Mouse (Mus musculus): ENCODE data around the gene Akap2. TPM values are rescaled to one million over a fixed set of nuclear protein-coding genes. Genes with fewer than 3 reads are reported as not detected.
A peak's percentile ranks its signal among the peaks of the same experiment; 100 is the strongest.

Akap2 gene
- polyA plus RNA-seq, 2 experiments = 0.76 to 1.5 TPM

DNA sequence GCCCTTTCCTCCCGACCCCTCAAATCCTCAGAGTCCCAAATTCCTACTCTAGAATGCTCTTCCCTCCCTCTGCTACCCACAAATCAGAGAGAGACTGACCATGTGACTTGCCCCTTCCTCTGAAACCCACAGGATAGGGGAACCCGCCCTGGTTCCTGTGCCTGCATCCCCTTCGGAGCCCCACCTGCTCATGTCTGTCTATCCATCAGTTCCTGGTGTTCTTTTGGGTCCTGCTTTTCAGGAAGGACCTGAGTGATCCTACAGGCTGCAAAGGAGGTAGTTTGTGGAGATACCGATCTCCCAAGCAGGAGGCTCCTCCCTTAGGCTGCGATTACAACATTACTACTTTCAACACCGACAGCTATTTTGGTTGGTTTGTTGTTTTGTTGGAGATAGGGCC lies 191.4 kb downstream of the Akap2 start:
- Histone ChIP-seq H3K27me3 (ENCODE audit: control insufficient read depth, insufficient read depth, low read length) (no peaks in the 10 kb centered on the region), H3K4me1 (replicated peaks; ENCODE audit: control insufficient read depth in 2 of 2, insufficient read depth in 2 of 2, low read length in 1 of 2) (no peaks in the 10 kb centered on the region), H3K27ac (no peak overlapping the region), H3K36me3 (replicated peaks; ENCODE audit: control insufficient read depth, insufficient read depth, low read depth) (no peaks in the 10 kb centered on the region), H3K4me3 (ENCODE audit: insufficient read depth in 1 of 2, low read depth in 2 of 2, low read length in 2 of 2) (no peak overlapping the region), H3K9ac (replicated peaks) (no peak overlapping the region), H3K9me3 (ENCODE audit: control insufficient read depth, low read length) (no peaks in the 10 kb centered on the region), H3K4me2 (ENCODE audit: low read depth) (no peak overlapping the region)
- WGBS (ENCODE audit: insufficient replicate concordance) = 20% methylated on average over 6 of the region's 6 CpGs
- DNase-seq (ENCODE audit: low read depth in 3 of 3, low spot score in 3 of 3) (no peak), ATAC-seq (ENCODE audit: insufficient read depth) (no peak)
- TF ChIP-seq EP300 (IDR thresholded peaks at IDR 0.05; ENCODE audit: low read depth) (no peak), CTCF (IDR thresholded peaks at IDR 0.05; ENCODE audit: low read depth) (no peak)

DNA sequence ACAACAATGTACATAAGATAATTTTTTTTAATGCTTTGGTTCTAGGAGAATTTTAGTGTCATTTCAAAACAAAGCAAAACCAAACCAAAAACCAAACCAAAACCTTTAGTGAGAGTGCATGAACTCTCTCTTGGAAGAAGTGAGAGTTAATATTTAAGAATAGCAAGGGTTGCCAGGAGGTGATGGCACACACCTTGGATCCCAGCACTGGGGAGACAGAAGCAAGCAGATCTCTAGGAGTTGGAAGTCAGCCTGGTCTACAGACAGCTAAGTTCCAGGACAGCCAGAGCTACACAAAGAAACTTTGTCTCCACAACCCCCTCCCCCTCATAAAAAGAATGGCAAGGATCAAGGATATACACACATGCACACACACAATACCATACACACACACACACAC lies 195.6 kb downstream of the Akap2 start:
- Histone ChIP-seq H3K4me1 (replicated peaks; ENCODE audit: control insufficient read depth in 2 of 2, insufficient read depth in 2 of 2, low read length in 1 of 2) (peaks cover 0 to 2% of the 10 kb centered on the region in 2 experiments; a peak in 1 of 4 replicates), H3K4me3 (ENCODE audit: insufficient read depth in 1 of 2, low read depth in 2 of 2, low read length in 2 of 2) (no peak overlapping the region), H3K9ac (replicated peaks) (no peak overlapping the region), H3K36me3 (replicated peaks; ENCODE audit: control insufficient read depth, insufficient read depth, low read depth) (no peaks in the 10 kb centered on the region), H3K4me2 (ENCODE audit: low read depth) (no peak overlapping the region), H3K9me3 (ENCODE audit: control insufficient read depth, low read length) (no peaks in the 10 kb centered on the region), H3K27ac (no peak overlapping the region), H3K27me3 (ENCODE audit: control insufficient read depth, insufficient read depth, low read length) (no peaks in the 10 kb centered on the region)
- DNase-seq (ENCODE audit: low read depth in 3 of 3, low spot score in 3 of 3) (no peak), ATAC-seq (ENCODE audit: insufficient read depth) (no peak)
- TF ChIP-seq EP300 (IDR thresholded peaks at IDR 0.05; ENCODE audit: low read depth) = no peak
- TF ChIP-seq CTCF (IDR thresholded peaks at IDR 0.05; ENCODE audit: low read depth) = no peak

DNA sequence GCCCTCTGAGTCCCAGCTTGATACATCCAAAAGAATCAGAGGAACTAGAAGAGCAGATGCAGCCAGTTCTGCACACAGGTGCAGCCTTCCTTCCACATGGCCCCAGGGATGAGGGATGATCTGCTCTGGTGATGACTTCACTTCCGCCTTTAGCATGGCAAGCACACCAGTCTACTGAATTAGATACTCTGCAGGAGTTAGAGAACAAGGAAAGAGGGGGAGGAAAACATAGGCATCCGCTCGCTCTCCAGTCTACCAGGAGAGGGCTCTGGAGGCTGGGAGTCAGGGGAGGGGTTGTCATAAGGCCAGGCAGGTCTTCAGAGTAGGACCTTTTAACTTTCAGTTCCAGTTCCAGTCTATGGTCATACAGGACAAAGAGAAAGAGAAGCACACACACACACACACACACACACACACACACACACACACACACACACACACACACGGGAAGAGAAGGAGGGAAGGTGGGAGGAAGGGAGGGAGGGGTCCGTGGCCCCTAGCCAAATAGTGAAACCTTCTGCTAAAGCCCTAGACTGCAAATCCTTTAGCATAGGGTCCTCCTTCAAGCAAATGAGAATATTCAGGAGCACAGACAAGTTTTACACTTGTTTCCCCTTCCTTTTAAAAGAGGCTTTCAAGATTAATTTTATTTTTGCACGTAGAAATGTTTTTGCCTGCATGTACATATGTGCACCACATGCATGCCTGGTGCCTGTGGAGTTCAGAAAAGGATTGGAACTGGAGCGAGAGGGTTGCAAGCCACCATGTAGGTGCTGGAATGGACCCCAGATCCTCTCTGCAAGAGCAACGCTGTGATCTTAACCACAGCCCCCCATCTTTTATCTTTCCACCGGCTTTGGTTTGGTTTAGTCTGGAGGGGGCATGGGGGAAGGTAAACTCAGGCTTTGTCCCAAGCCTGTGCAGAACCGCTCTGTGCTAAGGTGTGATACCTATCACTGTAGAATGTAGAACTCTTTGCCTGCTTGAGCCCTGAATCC lies 197.0 kb downstream of the Akap2 start:
- no peaks in the 10 kb centered on the region for H3K9me3 ChIP-seq (ENCODE audit: control insufficient read depth, low read length)
- no peak overlapping the region for H3K27ac ChIP-seq
- no peak overlapping the region for H3K4me3 ChIP-seq (ENCODE audit: insufficient read depth in 1 of 2, low read depth in 2 of 2, low read length in 2 of 2)
- peaks cover 0 to 2% of the 10 kb centered on the region in 2 experiments; a peak in 1 of 4 replicates for H3K4me1 ChIP-seq (replicated peaks; ENCODE audit: control insufficient read depth in 2 of 2, insufficient read depth in 2 of 2, low read length in 1 of 2)
- DNase-seq (ENCODE audit: low read depth in 3 of 3, low spot score in 3 of 3) (no peak), ATAC-seq (ENCODE audit: insufficient read depth) (no peak)
- no peaks in the 10 kb centered on the region for H3K27me3 ChIP-seq (ENCODE audit: control insufficient read depth, insufficient read depth, low read length)
- H3K36me3 ChIP-seq (replicated peaks; ENCODE audit: control insufficient read depth, insufficient read depth, low read depth) = no peaks in the 10 kb centered on the region
- H3K4me2 ChIP-seq (ENCODE audit: low read depth) = no peak overlapping the region
- H3K9ac ChIP-seq (replicated peaks) = no peak overlapping the region
- TF ChIP-seq EP300 (IDR thresholded peaks at IDR 0.05; ENCODE audit: low read depth) (no peak), CTCF (IDR thresholded peaks at IDR 0.05; ENCODE audit: low read depth) (peak; percentile 17; the same call in 1 of the 2 replicates)
- 51% methylated on average over 10 of the region's 10 CpGs for WGBS (ENCODE audit: insufficient replicate concordance)

DNA sequence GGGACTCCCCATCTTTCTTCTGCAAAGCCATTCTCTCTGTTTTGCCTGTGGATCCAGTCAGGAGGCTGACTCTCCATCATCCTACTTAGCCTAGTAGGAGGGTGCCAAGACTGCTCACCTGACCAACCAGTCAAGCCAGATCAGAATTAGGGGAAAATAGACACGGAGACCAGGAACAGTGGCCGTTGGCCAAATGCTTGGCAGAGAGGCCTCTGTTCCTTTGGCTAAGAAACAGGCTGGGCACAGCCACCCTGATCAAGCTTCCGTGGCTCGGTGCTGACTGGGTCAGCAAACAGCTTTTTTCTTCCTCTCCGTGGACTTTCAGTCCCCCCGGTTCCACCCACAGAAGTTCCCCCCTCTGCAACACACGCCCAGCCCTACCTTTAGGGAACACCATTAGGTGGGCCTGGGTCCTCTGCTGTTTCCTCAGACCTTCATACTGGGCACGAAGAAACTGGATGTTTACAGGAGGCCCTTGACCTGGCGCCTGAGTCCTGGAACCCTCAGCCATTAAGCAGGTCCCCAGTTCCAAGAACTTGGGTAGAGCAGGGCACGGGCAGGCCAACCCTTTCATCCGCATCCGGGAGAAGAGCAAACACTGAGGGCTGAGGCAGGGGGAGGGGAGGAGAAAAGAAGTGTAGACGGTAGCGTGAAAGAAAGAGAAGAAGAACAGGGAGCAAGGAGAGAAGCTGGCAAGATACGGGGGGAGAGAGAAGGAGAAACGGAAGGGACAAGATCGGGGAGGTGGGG lies 197.9 kb downstream of the Akap2 start:
- Histone ChIP-seq H3K36me3 (replicated peaks; ENCODE audit: control insufficient read depth, insufficient read depth, low read depth) (no peaks in the 10 kb centered on the region), H3K9ac (replicated peaks) (no peak overlapping the region), H3K4me3 (ENCODE audit: insufficient read depth in 1 of 2, low read depth in 2 of 2, low read length in 2 of 2) (peak overlapping the region; percentile 23 to 30; a peak in 3 of 4 replicates), H3K4me1 (replicated peaks; ENCODE audit: control insufficient read depth in 2 of 2, insufficient read depth in 2 of 2, low read length in 1 of 2) (peaks cover 0 to 2% of the 10 kb centered on the region in 2 experiments; a peak in 1 of 4 replicates), H3K4me2 (ENCODE audit: low read depth) (peak overlapping the region; percentile 45), H3K27me3 (ENCODE audit: control insufficient read depth, insufficient read depth, low read length) (no peaks in the 10 kb centered on the region), H3K9me3 (ENCODE audit: control insufficient read depth, low read length) (no peaks in the 10 kb centered on the region), H3K27ac (no peak overlapping the region)
- ATAC-seq (ENCODE audit: insufficient read depth) (no peak), DNase-seq (ENCODE audit: low read depth in 3 of 3, low spot score in 3 of 3) (no peak)
- TF ChIP-seq EP300 (IDR thresholded peaks at IDR 0.05; ENCODE audit: low read depth) (no peak), CTCF (IDR thresholded peaks at IDR 0.05; ENCODE audit: low read depth) (no peak)
- 23% methylated on average over 17 of the region's 17 CpGs for WGBS (ENCODE audit: insufficient replicate concordance)

Data from liver, embryonic 14.5 days (tissue).